Mouse (Mus musculus) embryonic fibroblast, embryonic 13.5 days (primary cell): ENCODE results near the gene Mapk8ip1. TPM values are rescaled to one million over a fixed set of nuclear protein-coding genes. Genes with fewer than 3 reads are reported as not detected.
"Not testable (repeated sequence)": the region's sequence is repeated elsewhere in the genome, so short reads cannot be mapped to it uniquely, and the experiment has no call there.

Source experiments
- H3K27ac ChIP-seq: 2 replicates; pipeline ENCODE4 v1.5.1; 2012; ENCODE audit warnings: low read length, control low read depth, inconsistent platforms; ENCODE audit not compliant: insufficient read depth
- H3K4me1 ChIP-seq: 2 replicates; pipeline ENCODE4 v1.6.1; 2011; ENCODE audit warnings: low read length; ENCODE audit not compliant: control insufficient read depth, insufficient read depth
- H3K4me3 ChIP-seq: 2 replicates; pipeline ENCODE4 v1.5.1; 2011; ENCODE audit warnings: mild to moderate bottlenecking, control low read depth, low read length; ENCODE audit not compliant: insufficient read depth
- CTCF ChIP-seq: IDR thresholded peaks from 2 replicates; pipeline ENCODE4 v1.5.1; 2011; ENCODE audit warnings: mild to moderate bottlenecking, control low read depth, low read length, moderate library complexity, borderline replicate concordance; ENCODE audit not compliant: insufficient read depth
- POLR2A ChIP-seq: IDR thresholded peaks from 2 replicates; pipeline ENCODE4 v1.6.1; 2011; ENCODE audit warnings: low read depth, mild to moderate bottlenecking, control low read depth, low read length, moderate library complexity
- polyA plus RNA-seq: library from polyadenylated mRNA; stranded (reverse); fragments of >200 nt; gene quantifications from 2 replicates; pipeline ENCODE4 v1.2.4, GENCODE M21; 2011; ENCODE audit warnings: low read depth; ENCODE audit not compliant: missing spikeins, insufficient read length

The Mapk8ip1 gene
- polyA plus RNA-seq, 1 experiment = 8.6 TPM

DNA sequence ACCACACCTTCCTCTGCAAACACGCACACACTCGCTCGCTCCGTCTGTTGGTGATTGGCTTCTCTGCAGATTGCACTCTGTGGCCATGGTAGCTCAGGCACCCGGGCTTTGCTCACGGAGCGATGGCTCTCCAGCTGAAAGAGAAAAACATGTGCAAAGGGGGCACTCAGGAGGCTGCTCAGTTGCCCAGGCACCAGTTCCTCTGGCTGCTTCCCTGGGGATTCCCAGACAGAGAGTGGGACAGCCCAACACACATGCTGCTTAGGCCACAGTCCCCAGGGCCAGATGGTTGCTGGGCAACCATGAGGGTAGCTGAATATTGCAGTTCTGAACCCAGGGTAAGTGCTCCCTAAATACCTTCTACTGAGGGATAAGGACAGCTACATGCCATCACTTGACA lies 4.6 kb upstream of the Mapk8ip1 start:
- Histone ChIP-seq H3K27ac (no peak overlapping the region), H3K4me3 (no peak overlapping the region), H3K4me1 (no peaks in the 10 kb centered on the region)
- TF ChIP-seq CTCF (no peak), POLR2A (no peak)

DNA sequence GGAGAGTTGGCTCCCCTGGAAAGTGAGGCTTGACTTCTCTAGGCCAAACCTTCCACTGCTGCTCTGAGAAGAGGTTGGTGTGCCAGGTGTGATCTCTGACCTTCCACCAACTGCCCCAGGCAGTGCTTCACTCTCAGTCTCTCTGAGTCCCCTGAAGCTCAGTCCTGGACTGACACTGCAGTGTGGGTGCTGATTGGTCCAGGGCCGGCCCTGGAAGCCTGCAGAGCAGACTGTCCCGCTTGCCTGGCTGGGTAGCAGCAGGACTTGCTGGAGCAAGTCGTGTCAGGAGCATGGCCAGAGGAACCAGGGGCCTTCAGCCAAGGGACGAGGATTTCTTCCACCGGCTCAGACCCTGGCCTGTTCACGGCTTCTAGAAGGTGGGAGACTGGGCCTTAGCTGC lies 3.7 kb upstream of the Mapk8ip1 start:
- H3K4me1 ChIP-seq = no peaks in the 10 kb centered on the region
- H3K4me3 ChIP-seq = no peak overlapping the region
- no peak overlapping the region for H3K27ac ChIP-seq
- TF ChIP-seq CTCF = no peak
- no peak for TF ChIP-seq POLR2A

DNA sequence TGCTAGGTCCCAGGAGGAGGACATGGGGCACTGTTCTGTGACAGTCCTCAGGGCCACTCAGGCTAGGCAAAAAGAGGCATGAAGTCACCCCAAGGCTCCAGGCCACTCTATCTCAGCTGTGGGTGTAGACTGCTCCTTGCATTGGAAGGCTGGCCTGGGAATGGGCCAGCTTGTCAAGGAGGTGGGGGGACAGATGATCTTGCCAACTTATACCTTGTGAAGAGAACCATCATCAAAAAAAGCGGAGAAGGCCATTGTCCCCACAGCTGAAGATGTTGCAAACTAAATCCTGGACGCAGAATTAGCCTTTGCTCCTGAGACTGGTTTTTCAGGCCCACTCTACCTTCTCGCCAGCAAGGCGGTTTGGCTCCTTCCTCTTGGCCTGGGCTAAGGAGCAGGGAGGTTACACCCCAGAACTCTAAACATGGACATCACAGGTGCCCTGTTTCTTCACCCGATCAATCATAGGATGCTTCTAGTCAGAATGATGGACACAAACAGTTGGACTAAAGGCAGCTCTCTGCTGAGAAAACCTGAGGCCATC lies 2.8 kb upstream of the Mapk8ip1 start:
- Histone ChIP-seq H3K27ac (no peak overlapping the region), H3K4me1 (no peaks in the 10 kb centered on the region), H3K4me3 (no peak overlapping the region)
- no peak for TF ChIP-seq CTCF
- TF ChIP-seq POLR2A = no peak

DNA sequence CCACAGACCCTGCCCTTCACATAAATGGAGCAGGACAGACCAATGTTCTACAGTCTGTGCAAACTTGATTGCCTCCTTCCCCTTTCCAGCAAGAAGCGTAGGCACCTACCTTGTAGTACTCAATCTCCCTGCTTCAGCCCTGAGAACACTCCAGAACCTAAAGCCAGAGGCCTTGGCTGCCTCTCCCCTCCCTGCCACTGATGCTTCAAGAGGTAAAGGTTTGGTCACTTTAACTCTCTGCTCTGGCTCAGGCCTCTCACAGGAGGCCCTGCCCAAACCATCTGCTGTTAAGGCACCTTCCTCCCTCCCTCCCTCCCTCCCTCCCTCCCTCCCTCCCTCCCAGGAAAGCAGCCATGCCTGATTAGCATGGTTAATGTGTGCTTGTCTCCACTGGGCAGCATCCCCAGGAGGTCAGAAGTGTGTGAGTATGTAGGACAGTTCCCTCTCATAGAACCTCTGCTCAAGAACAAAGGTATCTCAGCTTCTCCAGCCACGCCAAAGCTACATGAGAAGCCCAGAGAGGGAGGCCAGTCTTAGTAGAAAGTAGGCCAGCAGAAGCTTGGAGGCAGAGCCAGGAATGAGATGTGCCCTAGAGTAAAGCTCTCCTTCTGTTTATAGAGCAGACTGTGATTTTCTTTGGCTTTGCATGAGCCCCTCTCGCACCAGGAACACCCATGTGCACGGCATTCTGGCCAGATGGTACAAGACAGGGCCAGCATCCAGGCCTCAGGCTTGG lies 1.7 kb upstream of the Mapk8ip1 start:
- Histone ChIP-seq H3K4me1 (no peaks in the 10 kb centered on the region), H3K27ac (no peak overlapping the region), H3K4me3 (no peak overlapping the region)
- no peak for TF ChIP-seq POLR2A
- TF ChIP-seq CTCF = no peak

DNA sequence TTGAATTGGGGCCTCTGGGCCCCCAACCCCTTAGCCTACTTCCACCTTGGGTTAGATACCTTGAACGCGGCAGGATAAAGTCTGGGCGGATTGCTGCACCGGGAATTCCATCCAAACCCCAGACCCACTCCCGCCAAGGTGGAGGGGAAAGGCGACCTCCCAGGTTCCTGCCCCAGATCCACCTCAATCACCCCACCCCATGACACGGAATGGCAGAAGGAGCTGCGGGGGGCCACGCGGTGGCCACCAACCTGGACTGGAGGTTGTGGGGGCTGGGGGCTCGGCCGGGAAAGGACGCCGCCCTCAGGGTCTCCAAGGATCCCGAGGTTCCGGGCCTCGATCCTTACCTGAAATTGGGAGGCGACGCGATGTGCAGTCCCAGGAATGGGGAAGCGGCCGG lies 381 bp downstream of the Mapk8ip1 start:
- Histone ChIP-seq H3K27ac (no peak overlapping the region), H3K4me3 (no peak overlapping the region), H3K4me1 (no peaks in the 10 kb centered on the region)
- no peak for TF ChIP-seq POLR2A
- no peak for TF ChIP-seq CTCF

DNA sequence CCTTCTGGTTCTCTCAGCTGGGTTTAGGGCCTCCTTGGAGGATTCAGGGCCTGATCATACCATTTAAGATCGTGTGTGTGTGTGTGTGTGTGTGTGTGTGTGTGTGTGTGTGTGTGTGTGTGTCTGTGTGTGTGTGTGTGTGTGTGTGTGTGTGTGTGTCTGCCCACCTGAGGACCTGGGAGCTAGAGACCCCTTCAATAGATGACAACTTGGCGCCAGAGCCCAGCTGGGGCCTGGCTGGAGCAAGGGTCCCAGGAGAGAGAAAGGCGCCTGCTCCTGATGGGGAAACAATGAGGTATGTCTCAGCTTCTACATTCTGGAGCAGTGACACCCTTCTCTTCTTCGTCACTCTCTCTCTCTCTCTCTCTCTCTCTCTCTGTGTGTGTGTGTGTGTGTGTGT lies 1.2 kb downstream of the Mapk8ip1 start:
- not testable (repeated sequence) for H3K27ac ChIP-seq, H3K4me3 ChIP-seq, H3K4me1 ChIP-seq

DNA sequence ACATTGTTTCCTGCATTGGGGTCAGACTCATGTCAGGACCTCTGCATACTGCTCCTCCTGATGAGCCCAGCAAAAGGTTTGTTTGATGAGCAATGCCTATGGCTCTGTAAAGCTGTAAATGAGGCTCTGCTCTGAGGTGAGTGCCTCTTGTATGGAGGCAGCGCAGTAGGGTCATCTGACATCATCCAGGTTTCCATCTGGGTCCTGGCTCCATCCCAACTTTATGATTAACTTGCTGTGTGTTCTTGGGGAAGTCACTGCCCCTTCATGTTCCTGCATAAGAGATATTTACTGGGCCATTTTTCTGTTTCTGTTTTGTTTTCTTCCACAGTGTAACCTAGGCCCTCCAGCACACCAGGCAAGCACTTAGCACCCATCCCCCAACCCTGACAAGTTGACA lies 3.6 kb downstream of the Mapk8ip1 start:
- Histone ChIP-seq H3K27ac (no peak overlapping the region), H3K4me1 (no peaks in the 10 kb centered on the region), H3K4me3 (no peak overlapping the region)
- no peak for TF ChIP-seq POLR2A
- TF ChIP-seq CTCF = no peak

DNA sequence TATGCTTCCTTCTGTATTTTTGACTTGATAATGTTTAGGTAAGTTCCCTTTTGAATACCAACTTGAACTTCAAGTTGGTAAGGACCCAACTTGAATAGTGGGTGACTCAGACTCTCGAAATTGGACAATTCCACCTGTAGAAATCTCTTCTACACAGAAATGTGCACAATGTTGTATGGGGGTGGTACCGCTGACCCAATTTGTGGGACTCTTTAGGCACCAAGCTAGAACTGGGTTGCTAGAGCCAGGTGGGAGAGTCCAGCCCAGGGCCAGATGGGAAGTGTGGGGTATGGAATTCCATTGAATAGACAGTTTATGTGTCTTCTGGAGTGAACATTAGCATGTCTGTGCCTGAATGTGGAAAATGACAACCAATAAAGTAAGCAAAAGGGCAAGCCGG lies 5.5 kb downstream of the Mapk8ip1 start:
- Histone ChIP-seq H3K27ac (no peak overlapping the region), H3K4me3 (no peak overlapping the region), H3K4me1 (no peaks in the 10 kb centered on the region)
- TF ChIP-seq CTCF = no peak
- TF ChIP-seq POLR2A = no peak

DNA sequence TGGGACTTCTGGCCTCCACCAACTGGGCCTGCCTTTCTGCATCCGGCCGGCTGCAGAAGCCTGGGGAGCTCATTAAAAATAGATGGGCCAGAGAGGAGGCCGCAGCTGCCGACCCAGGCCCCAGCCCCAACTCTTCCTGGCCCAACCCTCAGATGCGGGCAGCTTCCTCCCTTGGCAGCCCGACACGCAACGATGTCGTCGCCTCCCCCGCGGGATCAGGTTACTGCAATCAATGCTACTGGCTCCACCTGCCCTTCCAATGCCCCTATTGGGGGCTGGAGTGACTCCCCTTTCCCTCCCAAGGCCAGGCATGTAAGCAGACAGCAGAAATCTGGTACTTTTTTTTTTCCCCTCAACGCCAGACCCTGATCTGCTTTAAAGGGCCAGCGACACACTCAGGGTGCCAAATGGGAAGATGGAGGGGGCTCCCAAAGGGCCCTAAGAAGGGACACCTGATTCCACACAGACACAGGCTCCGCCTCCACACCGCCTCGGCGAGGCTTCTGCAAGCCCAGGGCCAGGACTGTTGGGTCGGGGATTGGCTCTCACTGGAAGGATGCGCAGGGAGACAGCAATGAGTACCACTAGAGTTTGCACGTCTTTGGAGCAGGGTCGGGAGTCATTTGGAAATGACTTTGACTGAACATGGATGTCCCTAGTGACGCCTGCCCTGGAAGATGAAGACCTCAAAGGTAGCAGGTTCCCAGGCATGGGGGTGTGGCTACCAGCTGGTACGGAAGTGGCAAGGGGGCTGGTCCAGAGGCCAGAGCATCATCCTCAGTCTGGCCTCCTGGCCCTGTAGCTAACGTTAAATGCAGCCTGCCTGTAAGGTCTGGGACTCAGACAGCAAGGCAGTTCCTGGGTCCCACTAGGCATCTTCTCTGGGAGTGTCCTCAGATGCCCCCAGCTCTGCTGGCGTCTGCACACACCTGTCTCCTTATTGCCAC lies 8.5 kb downstream of the Mapk8ip1 start:
- Histone ChIP-seq H3K4me3 (no peak overlapping the region), H3K27ac (no peak overlapping the region), H3K4me1 (peaks cover 4% of the 10 kb centered on the region; the same call in 1 of the 2 replicates)
- TF ChIP-seq POLR2A = no peak
- TF ChIP-seq CTCF = no peak

DNA sequence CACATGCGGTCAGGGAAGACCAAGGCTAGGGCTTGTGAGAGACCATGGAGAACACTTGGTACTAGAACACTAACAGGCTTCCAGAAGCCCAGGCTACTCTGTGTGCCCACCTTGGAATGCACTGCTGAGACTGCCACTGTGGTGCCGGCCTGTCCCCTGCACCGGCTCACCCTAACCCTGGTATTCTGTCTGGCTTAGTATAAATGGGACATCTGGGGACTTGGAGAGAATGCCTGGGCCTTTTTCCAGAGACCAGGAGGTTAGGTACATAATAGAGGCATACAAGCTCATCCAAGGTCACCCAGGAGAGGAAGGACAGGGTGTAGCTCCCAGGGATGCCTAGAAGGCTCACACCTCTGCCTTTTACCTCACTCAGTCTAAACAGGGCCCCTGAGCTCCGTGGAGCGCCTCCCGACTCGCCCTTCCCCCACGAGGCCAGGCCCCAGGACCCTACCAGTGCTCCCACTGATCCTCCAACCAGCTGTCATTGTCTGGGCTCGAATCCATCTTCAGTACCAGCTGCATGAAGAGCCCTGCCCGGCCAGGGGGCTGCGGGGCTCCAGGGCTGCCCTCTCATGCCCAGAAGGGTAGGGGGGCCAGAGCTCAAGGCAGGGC lies 9.3 kb downstream of the Mapk8ip1 start:
- TF ChIP-seq CTCF (no peak), POLR2A (no peak)
- H3K27ac ChIP-seq = no peak overlapping the region
- H3K4me1 ChIP-seq = peaks cover 4% of the 10 kb centered on the region; the same call in 1 of the 2 replicates
- no peak overlapping the region for H3K4me3 ChIP-seq

DNA sequence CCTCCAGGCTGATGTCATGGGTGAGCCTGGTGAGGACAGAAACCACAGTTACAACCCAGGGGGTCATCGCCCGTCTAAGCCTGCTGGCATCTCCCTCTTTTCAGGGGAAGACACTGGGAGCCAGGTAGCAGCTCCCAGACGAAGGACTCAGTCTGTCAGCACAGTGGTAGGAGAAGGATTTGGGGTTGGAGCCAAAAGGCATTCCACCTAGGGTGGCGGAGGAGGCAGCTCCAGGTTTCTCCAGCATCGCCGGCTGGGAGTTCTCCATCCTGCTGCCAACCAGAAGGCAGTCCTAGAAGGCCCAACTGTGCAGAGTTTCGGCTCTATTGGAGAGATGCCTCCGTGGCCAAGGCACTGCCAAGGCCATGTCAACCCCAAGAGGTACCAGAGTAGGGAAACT lies 9.9 kb downstream of the Mapk8ip1 start:
- no peak overlapping the region for H3K27ac ChIP-seq
- TF ChIP-seq CTCF (no peak), POLR2A (no peak)
- peaks cover 4% of the 10 kb centered on the region; the same call in 1 of the 2 replicates for H3K4me1 ChIP-seq
- H3K4me3 ChIP-seq = no peak overlapping the region
